Mouse (Mus musculus): ENCODE results near the gene Rab3ip. TPM values are rescaled to one million over a fixed set of nuclear protein-coding genes. Genes with fewer than 3 reads are reported as not detected.

Rab3ip gene
- total RNA-seq, 2 experiments from 2014 or later: 35.4 to 51.5 TPM

DNA sequence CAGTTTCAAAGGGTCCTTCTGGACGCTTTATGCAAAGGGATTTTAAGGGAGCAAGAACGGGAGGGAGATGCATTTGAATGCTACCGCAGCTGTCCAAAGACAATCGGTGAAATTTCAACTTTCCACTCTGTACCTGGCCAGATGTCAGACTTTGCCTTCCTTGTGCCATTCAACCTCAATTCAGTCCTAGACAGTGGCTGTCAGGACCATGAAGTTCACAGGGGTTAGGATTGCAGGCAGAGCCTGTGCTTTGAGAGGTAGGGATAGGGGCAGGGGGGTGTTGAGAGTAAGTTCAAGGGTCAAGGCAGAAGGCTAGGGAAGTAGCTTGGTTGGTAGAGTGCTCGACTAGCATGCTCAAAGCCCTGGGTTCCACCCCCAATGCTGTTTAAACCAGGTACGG lies 79.8 kb downstream of the Rab3ip start:
- DNase-seq: no peak

Other genes starting within 250 kb of the Rab3ip start
- gene Myrfl, start 53.9 kb downstream of the Rab3ip start, total RNA-seq (2021): under 1 TPM in 1 of 2 experiments, not detected in 1; 0.10 TPM
- not detected for gene Gm10271, start 21.8 kb upstream of the Rab3ip start, total RNA-seq (2021)
- gene Best3, start 35.5 kb upstream of the Rab3ip start, total RNA-seq (2021): under 1 TPM; 0.23 to 0.33 TPM
- not detected for gene Lrrc10, start 94.6 kb upstream of the Rab3ip start, total RNA-seq (2021)
- gene Cct2, start 113.0 kb upstream of the Rab3ip start, total RNA-seq (2021): 100 to 1,000 TPM; 254 to 257 TPM
- 10 to 100 TPM; 26.5 to 28.4 TPM for gene Frs2, start 197.8 kb upstream of the Rab3ip start, total RNA-seq (2021)

Data from adrenal gland, postnatal 36 days (tissue).